Mouse (Mus musculus): Measurements from ENCODE around the gene Zbtb16. TPM values are rescaled to one million over a fixed set of nuclear protein-coding genes. Genes with fewer than 3 reads are reported as not detected.

The Zbtb16 gene
- polyA plus RNA-seq, 1 experiment from 2014 or later = 6.6 TPM

GRCm38 (mm10) chr9:48782284-48783060 is 53.5 kb downstream of the Zbtb16 start:
- Histone ChIP-seq H3K27ac (ENCODE audit: low read depth, low read length) (no peak overlapping the region), H3K4me2 (ENCODE audit: low read depth, low read length, severe bottlenecking) (no peak overlapping the region), H3K4me1 (replicated peaks; ENCODE audit: control insufficient read depth, insufficient read depth, low read length) (no peaks in the 10 kb centered on the region), H3K4me3 (ENCODE audit: low read depth, low read length) (no peak overlapping the region), H3K9me3 (ENCODE audit: control insufficient read depth, low read length) (no peaks in the 10 kb centered on the region), H3K36me3 (ENCODE audit: control insufficient read depth, insufficient read depth, low read length) (no peaks in the 10 kb centered on the region), H3K9ac (ENCODE audit: low read length) (no peak overlapping the region), H3K27me3 (ENCODE audit: control insufficient read depth, insufficient read depth, low read length) (no peaks in the 10 kb centered on the region)
- 60% methylated on average over 15 of the region's 15 CpGs for WGBS
- DNase-seq (ENCODE audit: low spot score) (no peak), ATAC-seq (replicated peaks; ENCODE audit: low FRiP score) (no peak)

DNA sequence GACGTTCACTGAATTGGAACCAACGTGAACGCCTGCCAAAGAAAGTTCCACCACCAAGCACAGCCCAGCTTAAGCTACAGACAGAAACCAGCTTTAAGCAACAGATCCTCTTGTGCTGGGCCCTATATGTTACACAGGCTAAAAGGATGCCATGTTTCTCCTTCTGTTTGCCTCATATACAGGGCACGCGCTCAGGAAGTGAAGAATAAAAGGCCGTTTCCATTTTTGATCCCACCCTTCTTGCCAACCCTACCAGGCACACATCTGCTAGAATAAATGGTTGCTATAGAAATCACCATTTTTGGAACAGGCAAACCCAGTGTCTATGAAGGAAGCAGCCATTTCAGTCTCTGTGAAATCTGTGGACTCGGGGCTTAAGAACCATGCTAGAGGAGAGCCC is 59.8 kb downstream of the Zbtb16 start:
- no peak overlapping the region for H3K27ac ChIP-seq (ENCODE audit: low read depth, low read length)
- no peaks in the 10 kb centered on the region for H3K27me3 ChIP-seq (ENCODE audit: control insufficient read depth, insufficient read depth, low read length)
- DNase-seq (ENCODE audit: low spot score) (no peak), ATAC-seq (replicated peaks; ENCODE audit: low FRiP score) (no peak)
- H3K4me3 ChIP-seq (ENCODE audit: low read depth, low read length) = no peak overlapping the region
- 89% methylated on average over 7 of the region's 7 CpGs for WGBS
- H3K36me3 ChIP-seq (ENCODE audit: control insufficient read depth, insufficient read depth, low read length) = no peaks in the 10 kb centered on the region
- no peaks in the 10 kb centered on the region for H3K9me3 ChIP-seq (ENCODE audit: control insufficient read depth, low read length)
- H3K4me1 ChIP-seq (replicated peaks; ENCODE audit: control insufficient read depth, insufficient read depth, low read length) = no peaks in the 10 kb centered on the region
- H3K9ac ChIP-seq (ENCODE audit: low read length) = no peak overlapping the region
- H3K4me2 ChIP-seq (ENCODE audit: low read depth, low read length, severe bottlenecking) = no peak overlapping the region

GRCm38 (mm10) chr9:48775561-48775960 is 60.5 kb downstream of the Zbtb16 start:
- Histone ChIP-seq H3K4me3 (ENCODE audit: low read depth, low read length) (no peak overlapping the region), H3K27me3 (ENCODE audit: control insufficient read depth, insufficient read depth, low read length) (no peaks in the 10 kb centered on the region), H3K36me3 (ENCODE audit: control insufficient read depth, insufficient read depth, low read length) (no peaks in the 10 kb centered on the region), H3K4me1 (replicated peaks; ENCODE audit: control insufficient read depth, insufficient read depth, low read length) (no peaks in the 10 kb centered on the region), H3K4me2 (ENCODE audit: low read depth, low read length, severe bottlenecking) (no peak overlapping the region), H3K9me3 (ENCODE audit: control insufficient read depth, low read length) (no peaks in the 10 kb centered on the region), H3K9ac (ENCODE audit: low read length) (no peak overlapping the region), H3K27ac (ENCODE audit: low read depth, low read length) (no peak overlapping the region)
- ATAC-seq (replicated peaks; ENCODE audit: low FRiP score) (no peak), DNase-seq (ENCODE audit: low spot score) (no peak)
- WGBS = 71% methylated on average over 2 of the region's 2 CpGs

GRCm38 (mm10) chr9:48773710-48774109 is 62.3 kb downstream of the Zbtb16 start:
- ATAC-seq (replicated peaks; ENCODE audit: low FRiP score) (no peak), DNase-seq (ENCODE audit: low spot score) (no peak)
- Histone ChIP-seq H3K27ac (ENCODE audit: low read depth, low read length) (no peak overlapping the region), H3K36me3 (ENCODE audit: control insufficient read depth, insufficient read depth, low read length) (no peaks in the 10 kb centered on the region), H3K4me3 (ENCODE audit: low read depth, low read length) (no peak overlapping the region), H3K27me3 (ENCODE audit: control insufficient read depth, insufficient read depth, low read length) (no peaks in the 10 kb centered on the region), H3K4me1 (replicated peaks; ENCODE audit: control insufficient read depth, insufficient read depth, low read length) (no peaks in the 10 kb centered on the region), H3K9ac (ENCODE audit: low read length) (no peak overlapping the region), H3K4me2 (ENCODE audit: low read depth, low read length, severe bottlenecking) (no peak overlapping the region), H3K9me3 (ENCODE audit: control insufficient read depth, low read length) (no peaks in the 10 kb centered on the region)
- WGBS = 93% methylated on average over 8 of the region's 8 CpGs

GRCm38 (mm10) chr9:48773130-48773529 is 62.9 kb downstream of the Zbtb16 start:
- H3K36me3 ChIP-seq (ENCODE audit: control insufficient read depth, insufficient read depth, low read length) = no peaks in the 10 kb centered on the region
- H3K4me2 ChIP-seq (ENCODE audit: low read depth, low read length, severe bottlenecking) = no peak overlapping the region
- no peak overlapping the region for H3K9ac ChIP-seq (ENCODE audit: low read length)
- H3K4me1 ChIP-seq (replicated peaks; ENCODE audit: control insufficient read depth, insufficient read depth, low read length) = no peaks in the 10 kb centered on the region
- no peaks in the 10 kb centered on the region for H3K9me3 ChIP-seq (ENCODE audit: control insufficient read depth, low read length)
- no peaks in the 10 kb centered on the region for H3K27me3 ChIP-seq (ENCODE audit: control insufficient read depth, insufficient read depth, low read length)
- H3K4me3 ChIP-seq (ENCODE audit: low read depth, low read length) = no peak overlapping the region
- no peak for ATAC-seq (replicated peaks; ENCODE audit: low FRiP score)
- WGBS = 88% methylated on average over 6 of the region's 6 CpGs
- no peak for DNase-seq (ENCODE audit: low spot score)
- H3K27ac ChIP-seq (ENCODE audit: low read depth, low read length) = no peak overlapping the region

DNA sequence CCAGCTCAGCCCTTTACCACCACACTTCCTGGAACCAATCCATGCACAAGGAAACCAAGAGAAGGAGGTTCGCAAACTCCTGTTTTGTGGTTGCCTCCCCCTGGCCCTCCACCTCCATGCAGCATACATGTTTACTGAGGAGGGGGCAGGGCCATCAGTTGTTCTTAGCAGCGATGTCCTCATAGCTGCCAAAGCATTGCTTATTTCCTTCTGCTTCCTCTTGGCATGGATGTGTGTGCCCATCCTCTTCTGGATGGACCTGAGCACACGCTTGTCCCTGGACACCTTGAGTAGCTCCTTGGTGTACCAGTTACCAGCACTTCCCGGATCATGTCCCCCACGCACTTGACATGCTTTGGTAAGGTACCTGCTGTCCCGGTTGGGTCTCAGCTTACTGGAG is 64.5 kb downstream of the Zbtb16 start:
- WGBS = 95% methylated on average over 6 of the region's 6 CpGs
- Histone ChIP-seq H3K4me1 (replicated peaks; ENCODE audit: control insufficient read depth, insufficient read depth, low read length) (no peaks in the 10 kb centered on the region), H3K9ac (ENCODE audit: low read length) (no peak overlapping the region), H3K4me2 (ENCODE audit: low read depth, low read length, severe bottlenecking) (no peak overlapping the region), H3K4me3 (ENCODE audit: low read depth, low read length) (no peak overlapping the region), H3K27me3 (ENCODE audit: control insufficient read depth, insufficient read depth, low read length) (no peaks in the 10 kb centered on the region), H3K27ac (ENCODE audit: low read depth, low read length) (no peak overlapping the region), H3K36me3 (ENCODE audit: control insufficient read depth, insufficient read depth, low read length) (no peaks in the 10 kb centered on the region), H3K9me3 (ENCODE audit: control insufficient read depth, low read length) (no peaks in the 10 kb centered on the region)
- ATAC-seq (replicated peaks; ENCODE audit: low FRiP score) (no peak), DNase-seq (ENCODE audit: low spot score) (no peak)

- H3K4me3 ChIP-seq (ENCODE audit: low read depth, low read length) = no peak overlapping the region
- ATAC-seq (replicated peaks; ENCODE audit: low FRiP score) (no peak), DNase-seq (ENCODE audit: low spot score) (no peak)
- 88% methylated on average over 4 of the region's 4 CpGs for WGBS
- no peak overlapping the region for H3K27ac ChIP-seq (ENCODE audit: low read depth, low read length)
- no peaks in the 10 kb centered on the region for H3K36me3 ChIP-seq (ENCODE audit: control insufficient read depth, insufficient read depth, low read length)
- H3K9ac ChIP-seq (ENCODE audit: low read length) = no peak overlapping the region
- H3K4me2 ChIP-seq (ENCODE audit: low read depth, low read length, severe bottlenecking) = no peak overlapping the region
- no peaks in the 10 kb centered on the region for H3K9me3 ChIP-seq (ENCODE audit: control insufficient read depth, low read length)
- H3K27me3 ChIP-seq (ENCODE audit: control insufficient read depth, insufficient read depth, low read length) = no peaks in the 10 kb centered on the region
- no peaks in the 10 kb centered on the region for H3K4me1 ChIP-seq (replicated peaks; ENCODE audit: control insufficient read depth, insufficient read depth, low read length)
Measured at GRCm38 (mm10) chr9:48768965-48769364, 67.1 kb downstream of the Zbtb16 start.

DNA sequence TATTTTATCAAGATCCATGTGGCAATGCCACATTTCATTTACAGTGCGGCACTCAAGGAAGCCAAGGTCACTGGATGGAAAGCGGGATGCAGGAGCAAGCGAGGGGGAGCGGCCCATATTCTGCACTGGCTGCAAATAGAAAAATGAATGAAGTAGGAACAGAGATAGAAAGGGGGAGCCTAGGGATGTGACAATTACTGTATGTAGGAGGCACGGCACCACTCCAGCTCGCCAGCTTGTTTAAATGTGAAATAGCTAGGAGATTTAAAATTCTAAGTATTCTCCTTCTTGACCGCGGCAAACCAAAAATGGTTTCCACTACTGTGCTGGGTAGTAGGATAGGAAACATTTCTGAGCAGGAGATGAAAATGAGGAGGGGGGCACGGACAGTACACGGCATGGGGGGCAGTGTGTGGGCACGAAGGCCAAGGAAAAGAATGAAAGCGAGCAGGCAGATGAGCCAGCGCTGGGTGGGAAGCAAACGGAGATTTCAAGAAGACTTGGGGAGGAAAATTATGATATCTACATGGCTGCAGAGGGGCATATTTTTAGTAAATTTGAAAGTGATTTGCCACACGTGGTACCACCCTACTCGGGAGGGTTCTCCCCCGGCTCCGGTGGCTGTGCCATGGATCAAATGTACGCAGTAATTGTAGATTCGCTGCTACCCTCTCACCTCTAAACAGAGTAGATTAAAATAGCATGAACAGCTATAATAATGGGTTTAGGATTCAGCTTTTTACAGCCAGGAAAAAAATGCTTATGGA is 68.2 kb downstream of the Zbtb16 start:
- no peaks in the 10 kb centered on the region for H3K9me3 ChIP-seq (ENCODE audit: control insufficient read depth, low read length)
- no peak overlapping the region for H3K9ac ChIP-seq (ENCODE audit: low read length)
- no peak overlapping the region for H3K4me3 ChIP-seq (ENCODE audit: low read depth, low read length)
- DNase-seq (ENCODE audit: low spot score) (no peak), ATAC-seq (replicated peaks; ENCODE audit: low FRiP score) (no peak)
- no peaks in the 10 kb centered on the region for H3K36me3 ChIP-seq (ENCODE audit: control insufficient read depth, insufficient read depth, low read length)
- H3K27me3 ChIP-seq (ENCODE audit: control insufficient read depth, insufficient read depth, low read length) = no peaks in the 10 kb centered on the region
- no peaks in the 10 kb centered on the region for H3K4me1 ChIP-seq (replicated peaks; ENCODE audit: control insufficient read depth, insufficient read depth, low read length)
- 92% methylated on average over 20 of the region's 20 CpGs for WGBS
- no peak overlapping the region for H3K27ac ChIP-seq (ENCODE audit: low read depth, low read length)
- H3K4me2 ChIP-seq (ENCODE audit: low read depth, low read length, severe bottlenecking) = no peak overlapping the region

GRCm38 (mm10) chr9:48765927-48766326 is 70.1 kb downstream of the Zbtb16 start:
- Histone ChIP-seq H3K4me2 (ENCODE audit: low read depth, low read length, severe bottlenecking) (no peak overlapping the region), H3K4me3 (ENCODE audit: low read depth, low read length) (no peak overlapping the region), H3K4me1 (replicated peaks; ENCODE audit: control insufficient read depth, insufficient read depth, low read length) (no peaks in the 10 kb centered on the region), H3K27me3 (ENCODE audit: control insufficient read depth, insufficient read depth, low read length) (no peaks in the 10 kb centered on the region), H3K27ac (ENCODE audit: low read depth, low read length) (no peak overlapping the region), H3K9me3 (ENCODE audit: control insufficient read depth, low read length) (no peaks in the 10 kb centered on the region), H3K9ac (ENCODE audit: low read length) (no peak overlapping the region), H3K36me3 (ENCODE audit: control insufficient read depth, insufficient read depth, low read length) (no peaks in the 10 kb centered on the region)
- ATAC-seq (replicated peaks; ENCODE audit: low FRiP score) = no peak
- no peak for DNase-seq (ENCODE audit: low spot score)

All from forebrain, embryonic 11.5 days (tissue).